Mouse (Mus musculus): ENCODE data around the gene Rab19.
"Not testable (repeated sequence)": the region's sequence is repeated elsewhere in the genome, so short reads cannot be mapped to it uniquely, and the experiment has no call there.

Gene Rab19

GRCm38 (mm10) chr6:39381125-39381880 lies at the start of gene Rab19:
TSS of gene Rab19 (plus strand) at chr6:39381175.
- peak; percentile 60 for DNase-seq

- no peak for DNase-seq
Observed at GRCm38 (mm10) chr6:39331998-39332700, 48.8 kb upstream of the Rab19 start.

- DNase-seq = no peak
Observed at GRCm38 (mm10) chr6:39334224-39334623, 46.8 kb upstream of the Rab19 start.

- DNase-seq = no peak
Observed at GRCm38 (mm10) chr6:39334873-39335272, 46.1 kb upstream of the Rab19 start.

- DNase-seq = no peak
Observed at GRCm38 (mm10) chr6:39338359-39338758, 42.6 kb upstream of the Rab19 start.

GRCm38 (mm10) chr6:39341798-39342197 lies 39.2 kb upstream of the Rab19 start:
- peak; percentile 65 for DNase-seq

GRCm38 (mm10) chr6:39344020-39344419 lies 37.0 kb upstream of the Rab19 start:
- peak; percentile 87 for DNase-seq

GRCm38 (mm10) chr6:39345430-39345829 lies 35.5 kb upstream of the Rab19 start:
- DNase-seq = no peak

- peak; percentile 24 for DNase-seq
Observed at GRCm38 (mm10) chr6:39346991-39347501, 33.9 kb upstream of the Rab19 start.

GRCm38 (mm10) chr6:39347880-39348814 lies 32.8 kb upstream of the Rab19 start:
- DNase-seq = peak; percentile 32

GRCm38 (mm10) chr6:39348946-39349345 lies 32.0 kb upstream of the Rab19 start:
- no peak for DNase-seq

GRCm38 (mm10) chr6:39359207-39359606 lies 21.8 kb upstream of the Rab19 start:
- DNase-seq = not testable (repeated sequence)

- DNase-seq = no peak
Observed at GRCm38 (mm10) chr6:39362684-39363083, 18.3 kb upstream of the Rab19 start.

- no peak for DNase-seq
Observed at GRCm38 (mm10) chr6:39369631-39370030, 11.3 kb upstream of the Rab19 start.

GRCm38 (mm10) chr6:39372042-39372441 lies 8.9 kb upstream of the Rab19 start:
- DNase-seq = no peak

GRCm38 (mm10) chr6:39372727-39373126 lies 8.2 kb upstream of the Rab19 start:
- peak; percentile 77 for DNase-seq

- DNase-seq = no peak
Observed at GRCm38 (mm10) chr6:39373301-39373955, 7.5 kb upstream of the Rab19 start.

- no peak for DNase-seq
Observed at GRCm38 (mm10) chr6:39376775-39377174, 4.2 kb upstream of the Rab19 start.

- DNase-seq = peak; percentile 94
Observed at GRCm38 (mm10) chr6:39377311-39377827, 3.6 kb upstream of the Rab19 start, which contains the start of gene Slc37a3. TSS of gene Slc37a3 (minus strand) at chr6:39377675.

- DNase-seq = not testable (repeated sequence)
Observed at GRCm38 (mm10) chr6:39378161-39378835, 2.7 kb upstream of the Rab19 start.

GRCm38 (mm10) chr6:39379224-39379623 lies 1.8 kb upstream of the Rab19 start:
- peak; percentile 55 for DNase-seq
